Mouse (Mus musculus) cerebellum, adult (tissue): ENCODE data around the gene Card19.

Experiments
- ATAC-seq: cut with Nextera tagmentation; 2 replicates; pipeline ENCODE4 v1.9.2; 2017; ENCODE audit warnings: mild to moderate bottlenecking, moderate library complexity, mixed read lengths; ENCODE audit not compliant: insufficient number of reproducible peaks, low FRiP score, low TSS enrichment

Card19 gene

GRCm38 (mm10) chr13:49178839-49179585 lies 36.8 kb downstream of the Card19 start:
- peak; percentile 77 for ATAC-seq

GRCm38 (mm10) chr13:49175509-49175908 lies 40.3 kb downstream of the Card19 start:
- no peak for ATAC-seq

GRCm38 (mm10) chr13:49172971-49173596 lies 42.8 kb downstream of the Card19 start:
- peak; percentile 32; the same call in 1 of the 2 replicates for ATAC-seq

- peak; percentile 73 for ATAC-seq
Measured at GRCm38 (mm10) chr13:49172335-49172734, 43.5 kb downstream of the Card19 start.

- no peak for ATAC-seq
Measured at GRCm38 (mm10) chr13:49171729-49172128, 44.1 kb downstream of the Card19 start.

GRCm38 (mm10) chr13:49170623-49171022 lies 45.2 kb downstream of the Card19 start:
- ATAC-seq, result no peak

GRCm38 (mm10) chr13:49169448-49170207 lies 46.2 kb downstream of the Card19 start:
- peak; percentile 52 for ATAC-seq

- ATAC-seq, result no peak
Measured at GRCm38 (mm10) chr13:49167081-49167480, 48.8 kb downstream of the Card19 start.

GRCm38 (mm10) chr13:49163645-49164044 lies 52.2 kb downstream of the Card19 start:
- ATAC-seq, result no peak

GRCm38 (mm10) chr13:49162722-49163121 lies 53.1 kb downstream of the Card19 start:
- no peak for ATAC-seq

- no peak for ATAC-seq
Measured at GRCm38 (mm10) chr13:49161236-49161635, 54.6 kb downstream of the Card19 start.

GRCm38 (mm10) chr13:49158040-49158713 lies 57.7 kb downstream of the Card19 start:
- no peak for ATAC-seq

- ATAC-seq, result no peak
Measured at GRCm38 (mm10) chr13:49156645-49157044, 59.2 kb downstream of the Card19 start.

GRCm38 (mm10) chr13:49154621-49155020 lies 61.2 kb downstream of the Card19 start:
- ATAC-seq, result no peak

GRCm38 (mm10) chr13:49154028-49154427 lies 61.8 kb downstream of the Card19 start:
- no peak for ATAC-seq
